Mouse (Mus musculus): Measurements from ENCODE around the gene Arrdc4. TPM values are rescaled to one million over a fixed set of nuclear protein-coding genes. Genes with fewer than 3 reads are reported as not detected.

Arrdc4 gene
- polyA plus RNA-seq, 1 experiment = 44.1 TPM

DNA sequence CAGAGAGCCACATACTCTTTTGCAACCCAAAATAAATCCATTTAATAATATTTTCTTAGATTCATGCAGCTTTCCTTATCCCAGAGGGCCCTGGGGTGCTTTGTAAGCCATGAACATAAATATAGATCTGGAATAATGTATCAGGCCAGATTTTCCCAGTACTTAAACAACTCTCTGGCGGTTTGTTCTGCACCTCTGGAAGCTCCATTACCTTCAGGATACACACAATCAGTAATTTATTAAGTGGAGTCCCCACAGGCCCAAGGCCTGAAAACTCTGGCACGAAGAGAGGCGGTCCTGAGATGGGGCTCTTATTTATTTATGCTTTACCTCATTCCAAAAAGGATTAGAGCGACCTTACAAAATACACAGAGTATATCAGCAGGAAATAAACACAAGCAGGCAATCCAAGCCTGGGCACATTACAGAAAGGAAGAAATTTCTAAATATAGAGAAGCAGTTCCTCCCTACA lies 61.9 kb downstream of the Arrdc4 start:
- H3K9ac ChIP-seq (ENCODE audit: low read depth, poor library complexity, severe bottlenecking) = no peak overlapping the region
- no peak overlapping the region for H3K4me3 ChIP-seq (ENCODE audit: low read depth, low read length)
- H3K27ac ChIP-seq (ENCODE audit: insufficient read depth, low read length) = no peak overlapping the region
- H3K27me3 ChIP-seq (ENCODE audit: control insufficient read depth, insufficient read depth, low read length, poor library complexity, severe bottlenecking) = no peaks in the 10 kb centered on the region
- TF ChIP-seq CTCF (IDR thresholded peaks at IDR 0.05; ENCODE audit: low read depth, low read length) (no peak), EP300 (IDR thresholded peaks at IDR 0.05; ENCODE audit: insufficient read depth, low read depth, low read length) (no peak), POLR2A (IDR thresholded peaks at IDR 0.05; ENCODE audit: insufficient read depth, low read length) (no peak)
- H3K9me3 ChIP-seq (replicated peaks; ENCODE audit: control insufficient read depth, insufficient read depth, low read length, poor library complexity, severe bottlenecking) = no peaks in the 10 kb centered on the region
- no peaks in the 10 kb centered on the region for H3K4me1 ChIP-seq (ENCODE audit: control insufficient read depth, insufficient read depth, low read length)
- H3K36me3 ChIP-seq (ENCODE audit: control insufficient read depth, insufficient read depth, low read length, poor library complexity, severe bottlenecking) = no peaks in the 10 kb centered on the region

Measured in ES-Bruce4 (cell line).